Mouse (Mus musculus) neural tube, embryonic 14.5 days (tissue): ENCODE measurements around the gene Gnas. TPM values are rescaled to one million over a fixed set of nuclear protein-coding genes. Genes with fewer than 3 reads are reported as not detected.

Source experiments
- ATAC-seq: fragments of 200-750 bp; cut with Nextera tagmentation; 2 replicates; pipeline ENCODE4 v1.8.0; 2017; ENCODE audit warnings: low read depth, mild to moderate bottlenecking, moderate TSS enrichment, moderate library complexity
- H3K27ac ChIP-seq: fragments of 300-500 bp; sonication (generic); 2 replicates; pipeline ENCODE4 v1.5.1; 2014; ENCODE audit warnings: low read depth, mild to moderate bottlenecking, control low read depth, low read length, moderate library complexity, mixed read lengths
- H3K27me3 ChIP-seq: fragments of 300-500 bp; sonication (generic); 2 replicates; pipeline ENCODE4 v1.6.1; 2014; ENCODE audit warnings: low read length; ENCODE audit not compliant: control insufficient read depth, insufficient read depth
- H3K36me3 ChIP-seq: fragments of 300-500 bp; sonication (generic); 2 replicates; pipeline ENCODE4 v1.6.1; 2014; ENCODE audit warnings: low read length, mixed read lengths; ENCODE audit not compliant: control insufficient read depth, insufficient read depth
- H3K4me1 ChIP-seq: fragments of 300-500 bp; sonication (generic); 2 replicates; pipeline ENCODE4 v1.6.1; 2014; ENCODE audit warnings: low read length; ENCODE audit not compliant: control insufficient read depth, insufficient read depth
- H3K4me2 ChIP-seq: fragments of 300-500 bp; sonication (generic); 2 replicates; pipeline ENCODE4 v1.6.1; 2014; ENCODE audit warnings: mild to moderate bottlenecking, low read depth, low read length, control low read depth
- H3K4me3 ChIP-seq: fragments of 300-500 bp; sonication (generic); 2 replicates; pipeline ENCODE4 v1.5.1; 2014; ENCODE audit warnings: low read depth, low read length, control low read depth, mixed read lengths
- H3K9ac ChIP-seq: fragments of 300-500 bp; sonication (generic); replicated peaks from 2 replicates; pipeline ENCODE4 v1.6.1; 2014; ENCODE audit warnings: low read depth, mild to moderate bottlenecking, control low read depth, low read length, mixed read lengths
- H3K9me3 ChIP-seq: fragments of 300-500 bp; sonication (generic); 2 replicates; pipeline ENCODE4 v1.6.1; 2016; ENCODE audit warnings: low read length; ENCODE audit not compliant: control insufficient read depth
- WGBS: fragments of 180-500 bp; shearing (Covaris S2); extraction: QIAGEN DNeasy Blood & Tissue Kit; methylation state at CpG from one replicate; pipeline ENCODE4 v1.1.7; 2014; 5-methylcytosine and 5-hydroxymethylcytosine counted together
- polyA plus RNA-seq: library from polyadenylated mRNA; unstranded; fragments of >200 nt; fragmentation: Nextera tagmentation; extraction: Ambion mirVana; gene quantifications from 2 replicates; pipeline ENCODE4 v1.2.1, GENCODE M21; 2014

The Gnas gene
- polyA plus RNA-seq, 1 experiment from 2014 or later = 1,718 TPM

GRCm38 (mm10) chr2:174328926-174329662, 45.0 kb downstream of the Gnas start:
- H3K27ac ChIP-seq = peak overlapping the region; percentile 99
- peak overlapping the region; percentile 69 for H3K4me2 ChIP-seq
- peaks cover 22% of the 10 kb centered on the region for H3K4me1 ChIP-seq
- peak overlapping the region; percentile 99 for H3K4me3 ChIP-seq
- H3K9me3 ChIP-seq = no peaks in the 10 kb centered on the region
- 39% methylated on average over 47 of the region's 58 CpGs for WGBS
- no peaks in the 10 kb centered on the region for H3K27me3 ChIP-seq
- H3K36me3 ChIP-seq = no peaks in the 10 kb centered on the region
- H3K9ac ChIP-seq = peak overlapping the region; percentile 99
- peak; percentile 5 for ATAC-seq

GRCm38 (mm10) chr2:174329663-174330615, 45.8 kb downstream of the Gnas start:
- no peaks in the 10 kb centered on the region for H3K36me3 ChIP-seq
- peak overlapping the region; percentile 99 for H3K4me3 ChIP-seq
- H3K4me1 ChIP-seq = peaks cover 30% of the 10 kb centered on the region
- WGBS = under 1% methylated on average over 56 of the region's 131 CpGs
- ATAC-seq = peak; percentile 76
- H3K9me3 ChIP-seq = no peaks in the 10 kb centered on the region
- H3K27me3 ChIP-seq = no peaks in the 10 kb centered on the region
- H3K27ac ChIP-seq = peak overlapping the region; percentile 99
- peak overlapping the region; percentile 69 for H3K4me2 ChIP-seq
- H3K9ac ChIP-seq = peak overlapping the region; percentile 99

GRCm38 (mm10) chr2:174330616-174331191, 46.6 kb downstream of the Gnas start:
- Histone ChIP-seq H3K4me1 (peaks cover 36% of the 10 kb centered on the region), H3K9ac (peak overlapping the region; percentile 99), H3K27me3 (no peaks in the 10 kb centered on the region), H3K4me2 (peak overlapping the region; percentile 69), H3K9me3 (no peaks in the 10 kb centered on the region), H3K27ac (peak overlapping the region; percentile 99), H3K4me3 (peak overlapping the region; percentile 99), H3K36me3 (no peaks in the 10 kb centered on the region)
- 2% methylated on average over 27 of the region's 48 CpGs for WGBS
- peak; percentile 52 for ATAC-seq

- Histone ChIP-seq H3K27ac (peak overlapping the region; percentile 99), H3K36me3 (no peaks in the 10 kb centered on the region), H3K9me3 (no peaks in the 10 kb centered on the region), H3K4me3 (peak overlapping the region; percentile 99), H3K4me1 (peaks cover 40% of the 10 kb centered on the region), H3K27me3 (no peaks in the 10 kb centered on the region), H3K9ac (peak overlapping the region; percentile 99), H3K4me2 (peak overlapping the region; percentile 69)
- 27% methylated on average over 12 of the region's 12 CpGs for WGBS
- no peak for ATAC-seq
Observed at GRCm38 (mm10) chr2:174331282-174332030, 47.3 kb downstream of the Gnas start.

- Histone ChIP-seq H3K4me1 (peaks cover 40% of the 10 kb centered on the region), H3K27ac (no peak overlapping the region), H3K27me3 (no peaks in the 10 kb centered on the region), H3K9ac (no peak overlapping the region; the same call in 1 of the 2 replicates), H3K9me3 (no peaks in the 10 kb centered on the region), H3K4me2 (peak overlapping the region; percentile 69; the same call in 1 of the 2 replicates), H3K4me3 (no peak overlapping the region), H3K36me3 (0 out of 2 replicates have a peak, but pooled peaks cover 3% of the 10 kb centered on the region)
- no peak for ATAC-seq
- 31% methylated on average over 7 of the region's 7 CpGs for WGBS
Observed at GRCm38 (mm10) chr2:174333239-174333890, 49.2 kb downstream of the Gnas start.

- 79% methylated on average over 10 of the region's 10 CpGs for WGBS
- H3K4me3 ChIP-seq = no peak overlapping the region
Observed at GRCm38 (mm10) chr2:174334415-174334814, 50.3 kb downstream of the Gnas start.

GRCm38 (mm10) chr2:174337275-174337674, 53.2 kb downstream of the Gnas start:
- Histone ChIP-seq H3K27ac (no peak overlapping the region), H3K36me3 (0 out of 2 replicates have a peak, but pooled peaks cover 3% of the 10 kb centered on the region), H3K4me1 (peaks cover 36% of the 10 kb centered on the region), H3K4me3 (no peak overlapping the region), H3K27me3 (no peaks in the 10 kb centered on the region), H3K9ac (no peak overlapping the region), H3K9me3 (no peaks in the 10 kb centered on the region), H3K4me2 (no peak overlapping the region)
- WGBS = 89% methylated on average over 13 of the region's 13 CpGs
- no peak for ATAC-seq

More at GRCm38 (mm10) chr2:174334415-174334814, 50.3 kb downstream of the Gnas start:
- H3K4me1 ChIP-seq = peaks cover 35% of the 10 kb centered on the region
- H3K9ac ChIP-seq = no peak overlapping the region
- no peaks in the 10 kb centered on the region for H3K27me3 ChIP-seq
- H3K4me2 ChIP-seq = no peak overlapping the region; the same call in 1 of the 2 replicates
- no peaks in the 10 kb centered on the region for H3K9me3 ChIP-seq
- no peak overlapping the region for H3K27ac ChIP-seq
- H3K36me3 ChIP-seq = 0 out of 2 replicates have a peak, but pooled peaks cover 3% of the 10 kb centered on the region
- no peak for ATAC-seq

GRCm38 (mm10) chr2:174339701-174340100, 55.6 kb downstream of the Gnas start:
- Histone ChIP-seq H3K9me3 (no peaks in the 10 kb centered on the region), H3K4me3 (no peak overlapping the region), H3K9ac (no peak overlapping the region), H3K4me2 (no peak overlapping the region), H3K27me3 (no peaks in the 10 kb centered on the region), H3K4me1 (peaks cover 36% of the 10 kb centered on the region), H3K36me3 (peaks cover 3% of the 10 kb centered on the region), H3K27ac (no peak overlapping the region)
- WGBS = 100% methylated on average over 1 of the region's 1 CpGs
- ATAC-seq = no peak
